Mouse (Mus musculus): Measurements from ENCODE around the gene Eme2. TPM values are rescaled to one million over a fixed set of nuclear protein-coding genes. Genes with fewer than 3 reads are reported as not detected.

Eme2 gene
- polyA plus RNA-seq, 1 experiment from 2014 or later: 38.4 TPM

DNA sequence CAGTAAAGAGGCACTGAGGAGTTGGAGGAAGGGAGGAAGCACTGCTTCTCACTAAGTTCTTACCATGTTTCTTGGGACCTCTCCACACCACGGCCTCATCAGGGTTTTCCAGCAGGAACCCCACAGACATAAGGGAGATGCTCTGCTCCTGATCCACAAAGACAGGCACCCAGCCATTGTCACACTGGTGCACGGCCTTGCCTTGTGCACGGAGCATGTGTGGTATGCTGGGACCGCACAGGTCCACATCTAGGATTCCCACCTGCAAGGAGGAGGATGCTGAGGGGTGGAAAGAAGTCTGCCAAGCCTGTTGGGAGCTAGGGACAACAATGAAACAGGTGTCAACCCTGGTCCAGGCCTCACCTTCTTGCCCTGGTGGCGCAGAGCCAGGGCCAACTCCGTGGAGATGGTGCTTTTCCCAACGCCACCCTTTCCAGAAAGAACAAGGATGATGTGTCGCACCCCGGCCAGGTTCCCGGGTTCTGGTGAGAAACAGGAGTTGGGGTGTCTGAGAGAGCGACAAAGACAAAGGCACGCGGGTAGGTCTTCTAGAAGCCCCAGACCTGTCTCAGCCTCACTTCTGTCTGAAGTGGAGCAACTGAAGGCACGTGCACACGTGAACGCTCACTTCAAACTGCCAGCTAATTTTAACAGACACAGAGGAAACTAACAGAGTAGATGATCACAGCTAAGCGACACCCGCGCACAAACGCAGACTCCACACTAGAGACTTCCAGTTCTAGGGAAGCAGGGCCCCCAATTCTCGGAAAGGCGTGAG is 9.3 kb downstream of the Eme2 start:
- peak overlapping the region; percentile 54 for H3K9ac ChIP-seq (replicated peaks)
- peak overlapping the region; percentile 87 for H3K4me3 ChIP-seq (replicated peaks)
- no peaks in the 10 kb centered on the region for H3K9me3 ChIP-seq
- peaks cover 42% of the 10 kb centered on the region for H3K36me3 ChIP-seq
- 26% methylated on average over 22 of the region's 22 CpGs for WGBS
- ATAC-seq: no peak
- no peaks in the 10 kb centered on the region for H3K27me3 ChIP-seq
- H3K4me1 ChIP-seq (replicated peaks): peaks cover 32% of the 10 kb centered on the region
- no peak overlapping the region for H3K27ac ChIP-seq
- H3K4me2 ChIP-seq (replicated peaks): peak overlapping the region; percentile 90

- no peak for ATAC-seq
- peaks cover 32% of the 10 kb centered on the region for H3K4me1 ChIP-seq (replicated peaks)
- H3K9me3 ChIP-seq: no peaks in the 10 kb centered on the region
- peaks cover 31% of the 10 kb centered on the region for H3K36me3 ChIP-seq
- WGBS: 87% methylated on average over 6 of the region's 6 CpGs
- H3K27ac ChIP-seq: no peak overlapping the region
- no peak overlapping the region; the same call in 1 of the 2 replicates for H3K4me3 ChIP-seq (replicated peaks)
- no peaks in the 10 kb centered on the region for H3K27me3 ChIP-seq
- no peak overlapping the region for H3K4me2 ChIP-seq (replicated peaks)
- no peak overlapping the region for H3K9ac ChIP-seq (replicated peaks)
Measured at GRCm38 (mm10) chr17:24884391-24884790, 10.5 kb downstream of the Eme2 start.

DNA sequence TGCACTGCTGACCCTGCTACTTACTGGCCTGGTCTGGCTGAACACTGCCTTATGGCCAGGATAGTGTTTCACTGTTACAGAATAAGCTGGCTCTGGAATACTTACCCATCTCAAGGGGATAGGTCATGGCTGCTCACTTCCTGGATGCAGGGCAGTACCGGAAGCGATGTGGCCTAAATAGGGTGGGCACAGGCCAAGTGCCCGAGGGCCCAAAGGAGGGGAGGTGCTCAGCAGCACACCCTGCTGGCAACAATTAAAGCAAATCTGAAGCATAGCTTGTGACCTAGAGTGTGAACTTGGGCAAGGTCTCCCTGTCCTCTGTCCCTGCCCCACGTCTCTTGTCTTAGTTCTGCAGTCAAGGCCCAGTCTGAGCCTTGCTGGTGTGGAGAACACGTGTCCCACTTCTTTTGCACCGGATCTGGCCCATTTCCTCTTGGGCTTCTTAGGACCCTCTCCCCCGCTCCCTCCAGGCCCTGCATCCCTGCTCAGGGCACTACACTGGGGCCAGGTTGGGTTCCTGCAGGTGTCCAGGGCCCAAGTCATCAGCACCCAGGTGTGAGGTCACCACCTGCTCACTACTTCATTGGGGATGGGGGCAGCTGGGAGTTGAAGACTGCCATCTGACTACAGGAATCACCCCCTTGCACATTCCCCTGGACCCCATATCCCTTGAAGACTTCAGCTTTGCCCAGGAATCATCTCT is 13.0 kb downstream of the Eme2 start:
- Histone ChIP-seq H3K27ac (no peak overlapping the region), H3K4me3 (replicated peaks) (no peak overlapping the region), H3K9me3 (no peaks in the 10 kb centered on the region), H3K4me1 (replicated peaks) (peaks cover 10% of the 10 kb centered on the region), H3K27me3 (no peaks in the 10 kb centered on the region), H3K4me2 (replicated peaks) (no peak overlapping the region), H3K9ac (replicated peaks) (no peak overlapping the region), H3K36me3 (peaks cover 23% of the 10 kb centered on the region)
- no peak for ATAC-seq
- 45% methylated on average over 7 of the region's 7 CpGs for WGBS

GRCm38 (mm10) chr17:24878531-24878930 is 16.4 kb downstream of the Eme2 start:
- H3K9ac ChIP-seq (replicated peaks): no peak overlapping the region

GRCm38 (mm10) chr17:24878117-24878397 is 16.8 kb downstream of the Eme2 start:
- ATAC-seq: no peak
- Histone ChIP-seq H3K4me2 (replicated peaks) (no peak overlapping the region), H3K36me3 (peaks cover 7% of the 10 kb centered on the region), H3K9ac (replicated peaks) (no peak overlapping the region), H3K9me3 (no peaks in the 10 kb centered on the region), H3K27me3 (no peaks in the 10 kb centered on the region), H3K4me1 (replicated peaks) (no peaks in the 10 kb centered on the region), H3K4me3 (replicated peaks) (no peak overlapping the region), H3K27ac (no peak overlapping the region)
- WGBS: 43% methylated on average over 5 of the region's 5 CpGs

More at GRCm38 (mm10) chr17:24878531-24878930, 16.4 kb downstream of the Eme2 start:
- WGBS: 76% methylated on average over 8 of the region's 8 CpGs
- Histone ChIP-seq H3K36me3 (peaks cover 12% of the 10 kb centered on the region), H3K9me3 (no peaks in the 10 kb centered on the region), H3K27ac (no peak overlapping the region), H3K4me2 (replicated peaks) (no peak overlapping the region), H3K4me1 (replicated peaks) (no peaks in the 10 kb centered on the region), H3K4me3 (replicated peaks) (no peak overlapping the region), H3K27me3 (no peaks in the 10 kb centered on the region)
- ATAC-seq: no peak

DNA sequence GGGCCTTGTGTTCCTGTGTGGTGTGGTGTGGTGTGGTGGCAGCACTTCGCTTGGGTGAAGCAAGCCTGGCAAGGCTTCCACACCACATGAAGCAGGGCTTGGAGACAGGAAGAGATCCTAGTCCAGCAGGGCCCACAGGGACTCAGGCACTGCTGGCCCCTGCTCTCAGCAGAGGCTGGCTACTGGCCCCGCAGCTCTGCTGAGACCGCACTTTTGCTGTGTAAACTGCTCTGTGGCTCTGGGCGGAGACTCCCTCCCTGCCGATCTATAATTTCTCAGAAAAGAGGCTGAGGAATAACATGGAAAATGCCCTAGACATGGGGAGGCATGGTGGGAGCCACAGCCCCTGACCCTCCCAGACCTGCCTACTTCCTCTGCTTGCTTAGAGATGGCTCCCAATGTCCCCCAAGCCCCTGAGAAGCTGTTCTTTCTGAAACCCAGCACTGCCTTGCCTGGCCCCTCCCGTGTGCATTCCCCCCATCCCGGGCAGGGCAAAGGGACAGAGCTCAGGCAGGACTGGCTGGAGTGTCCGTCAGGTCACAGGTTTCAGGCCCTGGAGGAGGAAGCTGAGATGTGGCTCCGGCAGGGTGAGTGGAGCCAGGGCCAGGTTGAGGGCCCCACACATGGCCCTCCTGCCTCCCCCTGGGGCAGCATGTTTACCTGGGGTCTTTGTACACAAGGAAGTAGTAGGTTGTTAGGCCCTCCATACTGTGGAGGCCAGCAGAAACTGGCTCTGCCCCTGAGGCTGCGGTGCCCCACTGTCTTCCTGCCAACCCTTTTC is 17.4 kb downstream of the Eme2 start:
- WGBS: 76% methylated on average over 10 of the region's 10 CpGs
- Histone ChIP-seq H3K4me2 (replicated peaks) (no peak overlapping the region), H3K27ac (no peak overlapping the region), H3K9ac (replicated peaks) (no peak overlapping the region; the same call in 1 of the 2 replicates), H3K4me3 (replicated peaks) (no peak overlapping the region), H3K4me1 (replicated peaks) (no peaks in the 10 kb centered on the region), H3K36me3 (peaks cover 2% of the 10 kb centered on the region), H3K27me3 (no peaks in the 10 kb centered on the region), H3K9me3 (no peaks in the 10 kb centered on the region)
- no peak for ATAC-seq

DNA sequence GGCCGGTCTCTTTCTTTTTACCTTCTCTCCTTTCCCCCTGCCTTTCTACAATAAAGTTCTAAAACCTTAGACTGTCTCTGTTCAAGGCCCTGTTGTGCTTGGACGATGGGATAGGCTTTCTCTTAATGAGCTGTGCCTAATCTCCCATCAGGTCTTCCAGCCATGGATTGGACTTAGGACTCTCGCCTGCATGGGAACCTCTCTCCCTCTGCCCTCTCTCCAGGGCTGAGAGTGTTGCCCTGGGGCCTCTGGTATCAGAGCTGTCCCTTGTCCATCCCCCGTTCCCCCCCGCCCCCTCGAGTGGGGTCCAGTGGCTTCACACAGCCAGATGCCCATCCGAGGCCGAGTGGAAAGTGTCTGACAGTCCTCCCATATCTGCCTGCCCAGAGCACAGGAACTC is 19.9 kb downstream of the Eme2 start:
- Histone ChIP-seq H3K4me3 (replicated peaks) (no peak overlapping the region), H3K27me3 (no peaks in the 10 kb centered on the region), H3K9me3 (no peaks in the 10 kb centered on the region), H3K9ac (replicated peaks) (no peak overlapping the region), H3K27ac (no peak overlapping the region), H3K4me2 (replicated peaks) (no peak overlapping the region), H3K36me3 (no peaks in the 10 kb centered on the region), H3K4me1 (replicated peaks) (no peaks in the 10 kb centered on the region)
- 73% methylated on average over 8 of the region's 8 CpGs for WGBS
- ATAC-seq: no peak

DNA sequence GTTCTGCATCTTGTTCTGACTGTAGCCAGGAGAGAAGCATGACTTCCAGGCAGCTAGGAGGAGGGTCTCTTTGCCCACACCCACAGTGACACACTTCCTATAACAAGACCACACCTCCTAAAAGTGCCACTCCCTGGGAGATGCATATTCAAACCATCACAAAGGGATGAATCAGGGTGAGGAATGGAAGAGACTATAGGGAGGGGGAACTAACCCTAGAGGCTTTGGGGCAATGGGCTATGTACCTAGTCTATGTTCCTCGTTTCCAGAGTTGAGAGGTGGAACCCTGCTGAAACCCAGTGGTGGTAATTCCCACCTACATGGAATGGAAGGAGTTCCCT is 20.5 kb downstream of the Eme2 start:
- H3K9ac ChIP-seq (replicated peaks): no peak overlapping the region
- ATAC-seq: no peak
- WGBS: 42% methylated on average over 1 of the region's 1 CpGs
- H3K27me3 ChIP-seq: no peaks in the 10 kb centered on the region
- H3K9me3 ChIP-seq: no peaks in the 10 kb centered on the region
- no peak overlapping the region for H3K4me2 ChIP-seq (replicated peaks)
- H3K4me1 ChIP-seq (replicated peaks): no peaks in the 10 kb centered on the region
- H3K27ac ChIP-seq: no peak overlapping the region
- H3K4me3 ChIP-seq (replicated peaks): no peak overlapping the region
- H3K36me3 ChIP-seq: no peaks in the 10 kb centered on the region

GRCm38 (mm10) chr17:24873695-24874404 is 21.0 kb downstream of the Eme2 start:
- no peaks in the 10 kb centered on the region for H3K27me3 ChIP-seq
- H3K9ac ChIP-seq (replicated peaks): no peak overlapping the region
- no peak overlapping the region for H3K4me2 ChIP-seq (replicated peaks)
- no peak overlapping the region for H3K27ac ChIP-seq
- H3K36me3 ChIP-seq: no peaks in the 10 kb centered on the region
- no peak overlapping the region for H3K4me3 ChIP-seq (replicated peaks)
- 58% methylated on average over 4 of the region's 4 CpGs for WGBS
- H3K4me1 ChIP-seq (replicated peaks): no peaks in the 10 kb centered on the region
- no peaks in the 10 kb centered on the region for H3K9me3 ChIP-seq
- no peak for ATAC-seq

- 92% methylated on average over 10 of the region's 10 CpGs for WGBS
- H3K27ac ChIP-seq: no peak overlapping the region
- no peak for ATAC-seq
Measured at GRCm38 (mm10) chr17:24867914-24868313, 27.0 kb downstream of the Eme2 start.

GRCm38 (mm10) chr17:24865776-24866175 is 29.1 kb downstream of the Eme2 start, which contains the start of gene Igfals:
Gene Igfals, plus strand, starts transcription at chr17:24865997.
- H3K9ac ChIP-seq (replicated peaks): no peak within 1 kb of the TSS
- no peaks in the 10 kb centered on the region for H3K9me3 ChIP-seq
- H3K36me3 ChIP-seq: peaks cover 50% of the 10 kb centered on the region
- no peak within 1 kb of the TSS for H3K4me2 ChIP-seq (replicated peaks)
- 89% methylated on average over 8 of the region's 8 CpGs for WGBS
- no peak within 1 kb of the TSS for H3K27ac ChIP-seq
- H3K4me1 ChIP-seq (replicated peaks): no peaks in the 10 kb centered on the region
- no peak for ATAC-seq
- H3K4me3 ChIP-seq (replicated peaks): no peak within 1 kb of the TSS
- no peaks in the 10 kb centered on the region for H3K27me3 ChIP-seq

More at GRCm38 (mm10) chr17:24867914-24868313, 27.0 kb downstream of the Eme2 start:
- no peak overlapping the region for H3K4me3 ChIP-seq (replicated peaks)
- no peaks in the 10 kb centered on the region for H3K9me3 ChIP-seq
- H3K9ac ChIP-seq (replicated peaks): no peak overlapping the region
- H3K36me3 ChIP-seq: peaks cover 28% of the 10 kb centered on the region
- no peak overlapping the region for H3K4me2 ChIP-seq (replicated peaks)
- H3K27me3 ChIP-seq: no peaks in the 10 kb centered on the region
- no peaks in the 10 kb centered on the region for H3K4me1 ChIP-seq (replicated peaks)

GRCm38 (mm10) chr17:24861785-24862184 is 33.1 kb downstream of the Eme2 start:
- Histone ChIP-seq H3K4me3 (replicated peaks) (no peak overlapping the region), H3K4me1 (replicated peaks) (no peaks in the 10 kb centered on the region), H3K27me3 (no peaks in the 10 kb centered on the region), H3K9ac (replicated peaks) (no peak overlapping the region), H3K4me2 (replicated peaks) (no peak overlapping the region), H3K27ac (no peak overlapping the region), H3K9me3 (no peaks in the 10 kb centered on the region), H3K36me3 (peaks cover 80% of the 10 kb centered on the region)
- no peak for ATAC-seq
- WGBS: 88% methylated on average over 3 of the region's 3 CpGs

All from midbrain, embryonic 13.5 days (tissue).